Mouse (Mus musculus) monocyte, adult 2 months (primary cell): Measurements from ENCODE around the gene Vapb.

Experiments used
- DNase-seq, 2 experiments: peaks; one replicate each; pipeline ENCODE4 v3.0.0; 2022; ENCODE audit warnings: low spot score in 2 of 2, low read depth in 1 of 2

Gene Vapb

GRCm38 (mm10) chr2:173734426-173734825 lies 2.9 kb upstream of the Vapb start:
- no peak for DNase-seq

GRCm38 (mm10) chr2:173738232-173738631 lies 921 bp downstream of the Vapb start:
- DNase-seq = no peak

GRCm38 (mm10) chr2:173739107-173739506 lies 1.8 kb downstream of the Vapb start:
- DNase-seq = no peak

- DNase-seq = no peak
These were observed 4.8 kb downstream of the Vapb start for GRCm38 (mm10) chr2:173742090-173742489.

GRCm38 (mm10) chr2:173742744-173743143 lies 5.4 kb downstream of the Vapb start:
- DNase-seq = no peak

GRCm38 (mm10) chr2:173744070-173744815 lies 6.9 kb downstream of the Vapb start:
- DNase-seq = no peak

- DNase-seq = no peak
These were observed 11.8 kb downstream of the Vapb start for GRCm38 (mm10) chr2:173748961-173749659.

GRCm38 (mm10) chr2:173755433-173756144 lies 18.3 kb downstream of the Vapb start:
- DNase-seq = no peak

GRCm38 (mm10) chr2:173757624-173758155 lies 20.4 kb downstream of the Vapb start:
- DNase-seq = no peak

- DNase-seq = no peak
These were observed 23.3 kb downstream of the Vapb start for GRCm38 (mm10) chr2:173760607-173761006.

- no peak for DNase-seq
These were observed 27.3 kb downstream of the Vapb start for GRCm38 (mm10) chr2:173764629-173765028.

GRCm38 (mm10) chr2:173767959-173768595 lies 30.8 kb downstream of the Vapb start:
- DNase-seq = no peak

GRCm38 (mm10) chr2:173769183-173769582 lies 31.9 kb downstream of the Vapb start:
- no peak for DNase-seq

- DNase-seq = no peak
These were observed 33.3 kb downstream of the Vapb start for GRCm38 (mm10) chr2:173770620-173771019.

GRCm38 (mm10) chr2:173771706-173772105 lies 34.4 kb downstream of the Vapb start:
- DNase-seq = no peak

GRCm38 (mm10) chr2:173775556-173775955 lies 38.2 kb downstream of the Vapb start:
- DNase-seq = no peak

- no peak for DNase-seq
These were observed 38.8 kb downstream of the Vapb start for GRCm38 (mm10) chr2:173776108-173776507.

GRCm38 (mm10) chr2:173780931-173781330 lies 43.6 kb downstream of the Vapb start:
- DNase-seq = no peak

GRCm38 (mm10) chr2:173784366-173784765 lies 47.1 kb downstream of the Vapb start:
- DNase-seq = peak in 1 of 2 experiments; percentile 5

- no peak for DNase-seq
These were observed 47.6 kb downstream of the Vapb start for GRCm38 (mm10) chr2:173784884-173785283.
